Mouse (Mus musculus) B cell, adult 67 days (primary cell): ENCODE data around the gene Olfr1247. TPM values are rescaled to one million over a fixed set of nuclear protein-coding genes. Genes with fewer than 3 reads are reported as not detected.

Experiments used
- total RNA-seq, 2 experiments: library from RNA; stranded (reverse); gene quantifications; 4 replicates each; pipeline ENCODE4 v1.2.4; 2023

The Olfr1247 gene
- under 1 TPM in 1 of 2 experiments, not detected in 1; 0.12 TPM for total RNA-seq

DNA sequence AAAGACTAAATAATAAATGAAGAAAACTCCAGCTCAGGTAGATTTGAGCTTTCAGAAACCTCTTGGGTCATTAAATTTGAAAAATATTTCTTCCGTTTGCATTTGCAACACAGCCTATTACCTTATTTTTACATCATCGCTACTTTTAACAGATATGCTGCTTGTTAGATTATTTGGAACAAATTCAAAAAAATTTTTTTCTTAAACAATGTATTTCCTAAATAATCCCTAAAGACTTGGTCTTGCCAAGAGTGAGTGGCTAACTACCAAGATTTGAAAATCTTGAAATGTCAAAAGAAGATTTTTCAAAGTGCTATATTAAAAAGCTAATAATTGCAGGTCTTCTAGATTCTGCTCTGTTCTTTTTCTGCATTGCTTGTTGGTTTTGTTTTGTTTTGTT is at the start of gene Olfr1247:
TSS of gene Olfr1247 (minus strand) at position 101 of the 400 bp plus-strand sequence.

GRCm38 (mm10) chr2:89661367-89661766 is 47.4 kb upstream of the Olfr1247 start, which contains the start of gene Olfr1250:
Olfr1250 (minus strand) TSS chr2:89661467.

DNA sequence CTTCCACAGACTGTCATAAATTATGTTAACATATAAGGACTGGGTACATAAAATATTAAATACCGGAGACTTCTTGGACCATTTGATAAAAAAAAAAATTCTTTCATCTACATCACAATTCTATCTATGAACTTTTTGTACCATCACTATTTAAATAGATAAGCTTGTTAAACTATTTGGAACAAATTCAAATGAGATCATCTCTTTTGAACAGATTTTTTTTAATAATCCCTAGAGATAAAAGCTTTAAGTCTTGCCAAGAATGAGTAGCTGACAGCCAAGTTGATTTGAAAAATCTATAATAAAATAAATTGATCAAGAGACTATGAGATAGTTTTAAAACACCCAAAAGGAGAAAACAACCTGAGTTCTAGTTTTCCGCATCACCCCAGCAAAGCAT is 21.0 kb upstream of the Olfr1247 start, which contains the start of gene Olfr1249:
TSS of gene Olfr1249 (minus strand) at position 101 of the 400 bp plus-strand sequence.

GRCm38 (mm10) chr2:89618145-89618544 is 4.2 kb upstream of the Olfr1247 start, which contains the start of gene Olfr1248:
Olfr1248 (minus strand) TSS chr2:89618245.

DNA sequence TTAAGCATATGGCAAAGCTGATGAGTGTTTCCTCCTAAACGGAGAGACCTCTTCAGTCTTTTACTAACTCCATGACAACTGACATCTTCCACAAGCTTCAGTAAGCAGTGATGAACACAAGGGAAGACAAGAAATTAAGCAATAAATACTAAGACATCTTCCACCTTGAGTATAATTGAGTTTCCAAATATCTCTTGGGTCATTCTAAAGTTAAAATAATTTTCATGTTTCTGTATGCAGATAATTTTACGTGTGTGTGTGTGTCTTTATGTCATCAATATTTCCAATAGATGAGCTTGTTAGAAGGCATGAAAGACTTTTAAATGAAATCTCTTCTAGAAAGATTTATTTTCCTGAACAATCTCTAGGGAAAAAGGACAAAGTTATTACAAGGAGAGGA is 20.9 kb downstream of the Olfr1247 start, which contains the start of gene Olfr1246:
TSS of gene Olfr1246 (minus strand) at position 101 of the 400 bp plus-strand sequence.

DNA sequence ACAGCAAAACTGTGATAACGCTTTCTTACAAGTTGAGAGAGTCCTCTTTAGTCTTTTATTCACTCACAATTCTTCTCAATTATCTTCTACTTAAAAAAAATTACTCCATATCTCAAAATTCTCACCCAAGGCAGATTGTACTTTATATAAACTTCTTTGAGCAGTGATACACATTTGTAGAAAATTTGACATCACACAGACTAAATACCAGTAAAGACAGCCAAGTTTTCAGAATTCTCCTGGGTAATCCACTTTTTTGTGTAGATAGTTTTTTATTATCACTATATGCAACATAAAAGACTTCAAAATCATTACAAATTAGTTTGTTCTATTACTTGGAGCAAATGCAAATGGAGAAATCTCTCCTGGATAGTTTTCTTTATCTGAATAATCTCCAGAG is 35.6 kb downstream of the Olfr1247 start, which contains the start of gene Olfr1245:
TSS of gene Olfr1245 (minus strand) at position 101 of the 400 bp plus-strand sequence.

Other genes with a start within 250 kb of the Olfr1247 start
- gene Olfr1234, start 249.3 kb downstream of the Olfr1247 start, total RNA-seq, result not detected
- not detected for gene Olfr1238, start 204.5 kb downstream of the Olfr1247 start, total RNA-seq
- not detected for gene Olfr1239, start 193.7 kb downstream of the Olfr1247 start, total RNA-seq
- not detected for gene Olfr1240, start 171.1 kb downstream of the Olfr1247 start, total RNA-seq
- not detected for gene Olfr1241, start 127.0 kb downstream of the Olfr1247 start, total RNA-seq
- gene Olfr1242, start 115.8 kb downstream of the Olfr1247 start, total RNA-seq, result not detected
- not detected for gene Olfr1243, start 82.6 kb downstream of the Olfr1247 start, total RNA-seq
- gene Olfr1245, start 35.7 kb downstream of the Olfr1247 start, total RNA-seq, result not detected
- not detected for gene Olfr1246, start 21.0 kb downstream of the Olfr1247 start, total RNA-seq
- not detected for gene Olfr1248, start 4.1 kb upstream of the Olfr1247 start, total RNA-seq
- not detected for gene Olfr1249, start 20.9 kb upstream of the Olfr1247 start, total RNA-seq
- gene Olfr1250, start 47.3 kb upstream of the Olfr1247 start, total RNA-seq, result not detected
- not detected for gene Olfr1251, start 57.8 kb upstream of the Olfr1247 start, total RNA-seq
- gene Olfr1252, start 110.9 kb upstream of the Olfr1247 start, total RNA-seq, result not detected
- not detected for gene Olfr1253, start 143.0 kb upstream of the Olfr1247 start, total RNA-seq
- not detected for gene Olfr1254, start 179.5 kb upstream of the Olfr1247 start, total RNA-seq
- gene Olfr1255, start 197.9 kb upstream of the Olfr1247 start, total RNA-seq, result not detected
- not detected for gene Olfr1256, start 227.4 kb upstream of the Olfr1247 start, total RNA-seq
- not detected for gene Olfr48, start 234.1 kb upstream of the Olfr1247 start, total RNA-seq